Mouse (Mus musculus) thymus, adult 2 months (tissue): ENCODE results near the gene Ormdl3.

Experiments used
- CTCF ChIP-seq: fragments of 200-500 bp; IDR thresholded peaks from 2 replicates; pipeline ENCODE4 v1.5.1; 2012; ENCODE audit warnings: mild to moderate bottlenecking, control low read depth, low read length, moderate library complexity, borderline replicate concordance; ENCODE audit not compliant: control insufficient read depth, poor library complexity, insufficient read depth; ENCODE audit errors: extremely low read depth
- POLR2A ChIP-seq: fragments of 200-500 bp; IDR thresholded peaks from 2 replicates; pipeline ENCODE4 v1.6.1; 2012; ENCODE audit warnings: mild to moderate bottlenecking, low read length, control low read depth, moderate library complexity; ENCODE audit not compliant: control insufficient read depth, poor library complexity, insufficient read depth; ENCODE audit errors: extremely low read depth

DNA sequence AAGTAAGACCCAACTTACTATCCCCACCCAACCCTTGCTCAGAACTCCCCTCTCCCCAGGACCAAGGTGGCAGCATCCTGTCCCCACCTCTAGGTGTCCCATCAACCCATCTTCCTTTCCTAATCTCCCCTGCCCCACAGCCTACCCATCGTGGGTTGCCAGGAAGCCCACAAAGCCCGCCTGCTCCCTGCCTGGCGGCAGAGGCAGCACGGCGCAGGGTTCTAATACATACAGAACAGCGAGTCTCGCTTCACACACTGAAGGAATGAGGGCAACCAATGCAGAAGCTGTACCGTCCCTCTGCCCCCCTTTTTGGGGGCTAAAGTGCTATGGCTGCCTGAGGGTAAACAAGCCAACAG, 5.2 kb downstream of the Ormdl3 start:
- TF ChIP-seq POLR2A (no peak), CTCF (no peak)
